Comparison of ENCODE assay signal across 8 mouse cellular contexts in the genomic region with DNA sequence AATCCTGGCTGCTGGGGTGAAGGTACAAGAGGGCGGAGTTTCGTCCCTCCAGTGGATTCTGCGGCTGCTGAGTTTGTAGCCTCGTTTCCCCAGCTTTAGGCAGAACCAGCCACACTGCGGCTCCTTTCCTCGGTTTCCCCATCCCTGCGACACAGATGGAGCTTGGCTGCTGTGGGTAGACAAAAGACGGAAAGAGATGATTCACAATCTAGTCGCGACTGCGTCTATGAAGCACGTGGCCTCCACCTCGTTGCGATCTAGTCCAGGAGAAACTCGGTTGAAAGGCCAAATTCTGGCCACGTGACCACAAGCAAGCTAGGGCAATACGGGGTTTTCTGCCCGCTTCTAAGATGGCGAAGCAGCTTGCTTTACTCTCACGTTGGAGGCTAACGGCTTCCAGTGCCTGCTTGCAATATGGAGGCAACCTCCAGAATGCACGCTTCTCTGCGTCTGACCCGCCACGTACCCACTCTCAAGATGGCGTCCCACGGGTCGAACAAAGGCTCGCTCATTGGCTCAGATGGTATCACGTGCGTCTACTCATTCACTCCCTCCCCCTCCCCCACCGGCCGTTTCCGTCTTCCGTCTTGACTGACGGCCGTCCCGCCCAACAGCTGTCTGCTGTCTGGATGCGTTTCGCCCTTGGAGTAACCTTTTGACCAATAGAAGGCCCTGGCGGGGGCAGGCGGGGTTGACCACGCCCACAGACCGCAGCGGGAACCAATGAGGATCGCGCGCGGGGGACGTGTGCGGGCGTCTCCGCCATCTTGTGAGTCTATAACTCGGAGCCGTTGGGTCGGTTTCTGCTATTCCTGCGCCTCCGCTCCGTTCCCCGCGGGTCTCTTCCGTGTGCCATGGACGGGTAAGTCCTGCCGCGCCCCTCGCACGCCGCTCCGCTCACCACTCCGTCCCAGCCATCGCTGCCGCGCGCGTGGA. TPM values are rescaled to one million over a fixed set of nuclear protein-coding genes. Genes with fewer than 3 reads are reported as not detected.
A peak's percentile ranks its signal among the peaks of the same experiment; 100 is the strongest.
DNase-seq lines count a peak whose midpoint lies in the region; ATAC-seq lines count a peak whose summit lies in the region.

A gene (plus strand): TSS at position 568 of the 936 bp plus-strand sequence.

- WGBS in hindbrain, embryonic 11.5 days = under 1% methylated on average over 73 of the region's 75 CpGs

- peak within 1 kb of the TSS; percentile 100 for H3K27ac ChIP-seq in hindbrain, embryonic 11.5 days (ENCODE audit: low read depth, low read length)

- H3K9me3 ChIP-seq in hindbrain, embryonic 11.5 days (ENCODE audit: control insufficient read depth, low read length) = no peaks in the 10 kb centered on the region

- peaks cover 38% of the 10 kb centered on the region for H3K4me1 ChIP-seq in hindbrain, embryonic 11.5 days (replicated peaks; ENCODE audit: control insufficient read depth, insufficient read depth, low read length)

- H3K27me3 ChIP-seq in hindbrain, embryonic 11.5 days (ENCODE audit: control insufficient read depth, insufficient read depth, low read length) = no peaks in the 10 kb centered on the region

- H3K9ac ChIP-seq in hindbrain, embryonic 11.5 days (ENCODE audit: low read depth, low read length) = peak within 1 kb of the TSS; percentile 96

- H3K4me2 ChIP-seq in hindbrain, embryonic 11.5 days (replicated peaks; ENCODE audit: low read depth, low read length) = peak within 1 kb of the TSS; percentile 99

- peaks cover 2% of the 10 kb centered on the region; the same call in 1 of the 2 replicates for H3K36me3 ChIP-seq in hindbrain, embryonic 11.5 days (ENCODE audit: control insufficient read depth, insufficient read depth, low read length)

- DNase-seq in Muller cell, postnatal 12 days (ENCODE audit: inconsistent ontology term) = peak; percentile 100
- peak; percentile 99 for DNase-seq in cerebellum, adult 9-11 months
- peak; percentile 99 for DNase-seq in frontal cortex, adult 2 months (ENCODE audit: extremely low spot score in 1 of 2, low spot score in 1 of 2)
- DNase-seq in hindbrain, embryonic 11.5 days (ENCODE audit: low spot score) = peak; percentile 100
- peak; percentile 97 to 98 for DNase-seq in layer of hippocampus, postnatal 10 days (ENCODE audit: low spot score in 2 of 2)
- DNase-seq in lung, postnatal 10 days = peak; percentile 100
- DNase-seq in ovary, postnatal 36 days (ENCODE audit: low spot score) = peak; percentile 99
- peak; percentile 99 for DNase-seq in thymus, postnatal 25 days

- peak within 1 kb of the TSS; percentile 100 for H3K4me3 ChIP-seq in hindbrain, embryonic 11.5 days (ENCODE audit: low read depth, low read length)

- peak; percentile 93 for ATAC-seq in hindbrain, embryonic 11.5 days (ENCODE audit: low FRiP score)

RNA-seq across cellular contexts. Expression of the gene that starts here (rescaled TPM):
- polyA plus RNA-seq in frontal cortex, adult 2 months (2012; rRNA removed) = 59.5 and 71.5 TPM in 2 replicates
- polyA plus RNA-seq in hindbrain, embryonic 11.5 days (2014; fragmentation: Nextera tagmentation; extraction: Ambion mirVana) = 141 and 152 TPM in 2 replicates
- 10 to 100 TPM; 63.8 to 66.5 TPM for total RNA-seq in layer of hippocampus, postnatal 10 days (2021)

Comparison
In these comparisons a context has a peak if more than half of its experiments do, and no peak if none do; other contexts are left out.
1. Peak in every context shown above with its lines: DNase-seq, ATAC-seq, H3K4me3 ChIP-seq and H3K27ac ChIP-seq.